Mouse (Mus musculus): Measurements from ENCODE around the gene Mettl3. TPM values are rescaled to one million over a fixed set of nuclear protein-coding genes. Genes with fewer than 3 reads are reported as not detected.
"Not testable (repeated sequence)": the region's sequence is repeated elsewhere in the genome, so short reads cannot be mapped to it uniquely, and the experiment has no call there.

The Mettl3 gene
- total RNA-seq, 2 experiments from 2014 or later: 80.9 to 99.9 TPM

DNA sequence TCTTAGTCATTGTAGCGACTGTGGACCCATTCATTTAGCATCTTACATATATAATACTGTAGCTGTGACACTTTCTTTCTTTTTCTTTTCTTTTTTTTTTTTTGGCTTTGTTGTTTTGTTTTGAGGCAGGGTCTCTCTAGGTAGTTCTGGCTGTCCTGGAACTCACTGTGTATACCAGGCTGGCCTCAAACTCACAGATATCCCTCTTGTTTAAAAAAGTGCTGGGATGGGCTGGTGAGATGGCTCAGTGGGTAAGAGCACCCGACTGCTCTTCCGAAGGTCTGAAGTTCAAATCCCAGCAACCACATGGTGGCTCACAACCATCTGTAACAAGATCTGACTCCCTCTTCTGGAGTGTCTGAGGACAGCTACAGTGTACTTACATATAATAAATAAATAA is 1.4 kb downstream of the Mettl3 start:
- ATAC-seq (replicated peaks; ENCODE audit: low FRiP score, low TSS enrichment, poor library complexity, severe bottlenecking): not testable (repeated sequence)

- ATAC-seq (replicated peaks; ENCODE audit: low FRiP score, low TSS enrichment, poor library complexity, severe bottlenecking): peak; percentile 58
Measured at GRCm38 (mm10) chr14:52295558-52296264, 9.2 kb downstream of the Mettl3 start.

DNA sequence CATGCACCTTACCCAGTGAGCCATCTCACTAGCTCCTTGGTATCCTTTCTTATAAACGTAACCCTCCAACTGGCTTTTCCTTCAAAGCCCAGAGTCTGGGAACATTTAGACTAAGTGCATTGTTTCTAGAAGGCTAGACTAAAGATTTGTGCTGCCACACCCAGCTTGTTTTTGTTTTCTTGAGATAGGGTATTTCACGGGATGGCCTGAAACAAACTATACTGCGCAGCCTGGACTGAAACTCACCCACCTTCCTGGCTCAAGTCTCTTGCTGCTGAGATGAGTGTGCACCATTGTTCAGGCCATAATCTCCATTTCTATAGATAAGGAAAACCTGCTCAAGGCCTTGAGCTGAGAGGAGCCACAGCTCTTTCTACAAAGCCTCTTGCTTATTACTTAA is 20.7 kb downstream of the Mettl3 start:
- ATAC-seq (replicated peaks; ENCODE audit: low FRiP score, low TSS enrichment, poor library complexity, severe bottlenecking): no peak

DNA sequence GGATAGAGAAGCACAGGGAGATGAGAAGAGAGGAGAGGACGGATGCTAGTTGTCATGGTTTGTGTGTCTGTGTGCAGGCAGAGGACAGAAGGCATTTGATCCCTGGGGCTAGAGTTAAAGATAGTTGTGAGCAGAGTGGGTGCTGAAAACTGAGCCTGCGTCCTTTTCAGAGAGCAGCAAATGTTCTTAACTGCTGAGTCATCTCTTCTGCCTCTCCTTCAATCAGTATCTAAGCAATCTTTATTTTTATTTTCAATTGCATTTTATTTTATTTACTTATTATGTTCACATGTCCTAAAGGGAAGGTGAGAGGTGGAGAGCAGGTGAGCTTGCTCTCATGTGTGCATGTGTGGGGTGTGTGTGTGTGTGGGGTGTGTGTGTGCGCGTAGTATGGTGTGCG is 21.3 kb downstream of the Mettl3 start:
- no peak for ATAC-seq (replicated peaks; ENCODE audit: low FRiP score, low TSS enrichment, poor library complexity, severe bottlenecking)

- no peak for ATAC-seq (replicated peaks; ENCODE audit: low FRiP score, low TSS enrichment, poor library complexity, severe bottlenecking)
Measured at GRCm38 (mm10) chr14:52279747-52280120, 25.2 kb downstream of the Mettl3 start.

- ATAC-seq (replicated peaks; ENCODE audit: low FRiP score, low TSS enrichment, poor library complexity, severe bottlenecking): peak; percentile 95
Measured at GRCm38 (mm10) chr14:52278932-52279746, 25.8 kb downstream of the Mettl3 start, which contains the start of the genes Tox4 and Rab2b. Tox4 (plus strand) TSS chr14:52279146. Rab2b (minus strand) TSS chr14:52279545.

DNA sequence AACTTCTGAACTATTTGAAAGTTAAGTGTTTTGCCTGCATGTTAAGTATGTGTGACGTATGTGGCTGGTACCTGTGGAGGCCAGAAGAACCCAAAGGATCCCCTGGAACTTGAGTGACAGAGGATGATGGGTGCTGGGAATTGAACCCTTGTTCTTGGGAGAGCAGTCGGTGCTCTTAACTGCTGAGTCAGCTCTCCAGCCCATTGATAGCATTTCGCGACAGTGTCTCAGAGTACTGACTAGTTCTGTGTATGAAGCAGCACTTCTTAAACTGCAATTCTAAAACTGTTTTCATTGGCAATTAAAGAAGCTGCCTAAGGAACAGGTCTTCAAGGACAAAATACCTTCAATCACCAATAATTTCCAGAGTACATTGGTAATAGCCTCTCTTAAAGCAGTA is 27.7 kb downstream of the Mettl3 start:
- ATAC-seq (replicated peaks; ENCODE audit: low FRiP score, low TSS enrichment, poor library complexity, severe bottlenecking): no peak

DNA sequence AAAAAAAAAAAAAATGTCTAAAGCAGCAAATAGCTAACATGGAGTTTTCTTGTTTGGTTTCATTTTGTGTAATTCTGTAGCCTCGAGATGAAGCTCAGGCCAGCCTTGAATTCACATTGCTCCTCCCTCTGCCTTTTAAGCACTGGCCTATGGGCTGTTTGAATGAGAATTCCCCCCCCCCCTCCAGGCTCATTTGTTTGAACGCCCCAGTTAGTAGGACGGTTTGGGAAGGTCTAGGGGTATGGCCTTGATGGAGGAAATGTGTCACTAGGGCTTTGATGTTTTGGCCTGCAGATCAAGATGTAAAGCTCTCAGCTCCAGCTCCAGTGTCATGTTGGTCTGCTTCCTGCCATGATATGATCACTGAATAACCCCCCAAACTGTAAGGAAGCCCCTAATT is 32.1 kb downstream of the Mettl3 start:
- ATAC-seq (replicated peaks; ENCODE audit: low FRiP score, low TSS enrichment, poor library complexity, severe bottlenecking): no peak

DNA sequence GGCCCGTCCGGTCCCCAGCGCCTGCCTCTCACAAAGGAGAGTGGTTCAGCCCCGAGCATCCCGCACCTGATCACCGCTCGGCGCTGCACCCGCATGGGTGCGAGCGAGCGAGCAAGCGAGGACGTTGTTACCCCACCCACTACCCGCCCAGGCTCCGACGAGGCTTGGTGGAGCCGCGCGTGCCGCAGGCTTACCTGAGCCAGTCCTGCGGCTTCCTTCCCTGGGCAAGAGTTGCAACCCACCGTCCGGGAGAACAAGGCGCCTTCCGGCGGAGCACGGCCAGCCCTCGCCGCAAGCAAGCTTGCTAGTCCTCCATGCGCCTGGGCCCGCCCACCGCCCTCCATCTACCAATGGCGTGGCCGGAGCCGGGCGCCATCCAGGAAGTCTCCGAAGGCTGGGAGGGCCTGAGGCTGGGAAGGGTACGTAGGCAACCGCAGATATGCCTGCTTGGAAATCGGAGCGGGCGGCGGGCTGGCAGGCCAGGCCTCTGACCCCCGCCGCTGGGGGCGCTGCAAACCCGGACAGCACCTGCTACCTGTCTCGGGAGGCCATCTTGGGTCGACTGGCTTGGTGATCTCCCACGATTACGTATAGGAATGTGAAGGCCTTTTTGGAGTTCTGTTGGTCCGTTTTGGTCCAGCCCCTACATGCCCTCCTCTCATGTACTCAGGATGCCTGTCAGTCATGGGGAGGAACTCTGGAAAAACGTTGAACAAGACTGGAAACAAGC is 47.3 kb downstream of the Mettl3 start, which contains the start of gene Chd8:
Chd8 (minus strand) TSS at position 297 of the 730 bp plus-strand sequence.
- ATAC-seq (replicated peaks; ENCODE audit: low FRiP score, low TSS enrichment, poor library complexity, severe bottlenecking): peak; percentile 99

- no peak for ATAC-seq (replicated peaks; ENCODE audit: low FRiP score, low TSS enrichment, poor library complexity, severe bottlenecking)
Measured at GRCm38 (mm10) chr14:52256311-52257175, 48.4 kb downstream of the Mettl3 start.

DNA sequence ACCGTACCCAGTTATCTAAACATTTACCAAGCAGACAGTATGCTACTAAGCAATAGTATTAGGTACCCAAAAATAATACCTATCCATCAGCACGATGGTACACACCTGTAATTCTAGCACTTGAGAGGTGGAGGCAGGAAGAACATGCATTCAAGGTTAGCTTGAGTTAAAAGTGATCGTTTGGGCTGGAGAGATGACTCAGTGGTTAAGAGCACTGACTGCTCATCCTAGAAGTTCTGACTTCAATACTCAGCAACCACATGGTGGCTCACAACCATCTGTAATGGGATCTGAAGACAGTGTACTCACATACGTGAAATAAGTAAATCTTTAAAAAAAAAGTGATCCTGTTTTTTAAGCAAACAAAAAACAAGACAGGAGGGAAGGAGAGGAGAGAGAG is 58.8 kb downstream of the Mettl3 start:
- no peak for ATAC-seq (replicated peaks; ENCODE audit: low FRiP score, low TSS enrichment, poor library complexity, severe bottlenecking)

Other genes starting within 250 kb of the Mettl3 start
- gene Hnrnpc, start 201.1 kb downstream of the Mettl3 start, total RNA-seq (2014; fragmentation: Nextera tagmentation): 371 and 420 TPM in 2 replicates
- gene Hnrnpc, start 201.1 kb downstream of the Mettl3 start, total RNA-seq (2017): 758 and 809 TPM in 2 replicates
- 1.2 and 9.1 TPM in 2 replicates for gene Rpgrip1, start 194.4 kb downstream of the Mettl3 start, total RNA-seq (2014; fragmentation: Nextera tagmentation)
- gene Rpgrip1, start 194.4 kb downstream of the Mettl3 start, total RNA-seq (2017): 5.9 and 7.1 TPM in 2 replicates
- 111 and 153 TPM in 2 replicates for gene Supt16, start 107.7 kb downstream of the Mettl3 start, total RNA-seq (2014; fragmentation: Nextera tagmentation)
- gene Supt16, start 107.7 kb downstream of the Mettl3 start, total RNA-seq (2017): 297 and 346 TPM in 2 replicates
- 108 and 137 TPM in 2 replicates for gene Chd8, start 47.3 kb downstream of the Mettl3 start, total RNA-seq (2014; fragmentation: Nextera tagmentation)
- 52.5 and 86.4 TPM in 2 replicates for gene Chd8, start 47.3 kb downstream of the Mettl3 start, total RNA-seq (2017)
- 24.9 and 26.9 TPM in 2 replicates for gene Tox4, start 26.0 kb downstream of the Mettl3 start, total RNA-seq (2014; fragmentation: Nextera tagmentation)
- 29.7 and 32.5 TPM in 2 replicates for gene Tox4, start 26.0 kb downstream of the Mettl3 start, total RNA-seq (2017)
- 5.3 and 6.9 TPM in 2 replicates for gene Rab2b, start 25.6 kb downstream of the Mettl3 start, total RNA-seq (2014; fragmentation: Nextera tagmentation)
- 4.8 and 14.1 TPM in 2 replicates for gene Rab2b, start 25.6 kb downstream of the Mettl3 start, total RNA-seq (2017)
- gene Sall2, start 23.6 kb upstream of the Mettl3 start, total RNA-seq (2014; fragmentation: Nextera tagmentation): 0.54 and 1.5 TPM in 2 replicates
- 1.4 TPM in 1 of 2 replicates, not detected in the other for gene Sall2, start 23.6 kb upstream of the Mettl3 start, total RNA-seq (2017)
- not detected in 2 replicates for gene Olfr1513, start 51.3 kb upstream of the Mettl3 start, total RNA-seq (2014; fragmentation: Nextera tagmentation)
- gene Olfr1513, start 51.3 kb upstream of the Mettl3 start, total RNA-seq (2017): not detected in 2 replicates
- gene Olfr1512, start 74.0 kb upstream of the Mettl3 start, total RNA-seq (2014; fragmentation: Nextera tagmentation): not detected in 2 replicates
- not detected in 2 replicates for gene Olfr1512, start 74.0 kb upstream of the Mettl3 start, total RNA-seq (2017)
- gene Olfr1511, start 92.3 kb upstream of the Mettl3 start, total RNA-seq (2014; fragmentation: Nextera tagmentation): not detected in 2 replicates
- not detected in 2 replicates for gene Olfr1511, start 92.3 kb upstream of the Mettl3 start, total RNA-seq (2017)
- not detected in 2 replicates for gene Olfr1510, start 109.2 kb upstream of the Mettl3 start, total RNA-seq (2014; fragmentation: Nextera tagmentation)
- not detected in 2 replicates for gene Olfr1510, start 109.2 kb upstream of the Mettl3 start, total RNA-seq (2017)
- gene Olfr1509, start 137.9 kb upstream of the Mettl3 start, total RNA-seq (2014; fragmentation: Nextera tagmentation): not detected in 2 replicates
- gene Olfr1509, start 137.9 kb upstream of the Mettl3 start, total RNA-seq (2017): not detected in 2 replicates
- gene Olfr1508, start 162.4 kb upstream of the Mettl3 start, total RNA-seq (2014; fragmentation: Nextera tagmentation): not detected in 2 replicates
- not detected in 2 replicates for gene Olfr1508, start 162.4 kb upstream of the Mettl3 start, total RNA-seq (2017)
- gene Olfr1507, start 190.6 kb upstream of the Mettl3 start, total RNA-seq (2014; fragmentation: Nextera tagmentation): not detected in 2 replicates
- not detected in 2 replicates for gene Olfr1507, start 190.6 kb upstream of the Mettl3 start, total RNA-seq (2017)

Data from megakaryocyte-erythroid progenitor cell, adult 5-6 weeks (primary cell).